Mouse (Mus musculus): Measurements from ENCODE around the gene Fads6. TPM values are rescaled to one million over a fixed set of nuclear protein-coding genes. Genes with fewer than 3 reads are reported as not detected.

The Fads6 gene
- total RNA-seq, 2 experiments from 2014 or later: 1.2 TPM

DNA sequence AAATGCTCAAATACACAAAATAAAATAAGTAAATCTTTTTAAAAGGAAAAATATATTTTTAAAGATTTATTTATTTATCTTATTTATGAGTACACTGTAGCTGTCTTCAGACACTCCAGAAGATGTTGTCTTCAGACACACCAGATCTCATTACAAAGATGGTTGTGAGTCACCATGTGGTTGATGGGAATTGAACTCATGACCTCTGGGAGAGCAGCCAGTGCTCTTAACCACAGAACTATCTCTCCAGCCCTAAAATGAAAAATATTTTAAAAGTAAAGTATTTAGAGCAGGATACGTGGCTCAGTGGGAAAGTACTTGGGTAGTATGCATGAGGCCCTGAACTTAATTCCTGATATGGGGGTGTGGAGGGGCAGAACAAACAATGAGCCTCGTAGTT, 3.9 kb upstream of the Fads6 start:
- no peak for DNase-seq
- intact Hi-C loops (cut with DNase I): no loop called here

DNA sequence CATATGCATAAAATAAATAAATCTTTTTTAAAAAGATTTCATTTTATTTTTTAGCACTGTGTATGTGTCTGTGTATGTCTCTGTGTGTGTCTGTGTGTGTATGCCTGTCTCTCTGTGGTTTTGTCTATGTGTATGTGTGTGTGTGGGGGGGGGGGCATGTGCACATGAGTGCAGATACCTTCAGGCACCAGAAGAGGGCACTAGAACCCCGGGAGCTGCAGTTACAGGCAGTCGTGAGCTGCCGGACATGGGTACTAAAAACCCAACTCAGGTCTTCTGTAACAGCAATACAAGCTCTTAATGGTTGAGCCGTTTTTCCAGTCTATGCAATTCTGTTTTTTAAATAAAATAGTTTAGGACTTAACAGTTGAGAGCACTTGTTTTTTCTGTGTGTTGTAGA, 3.3 kb upstream of the Fads6 start:
- no peak for DNase-seq
- intact Hi-C loops (cut with DNase I): no loop called here

DNA sequence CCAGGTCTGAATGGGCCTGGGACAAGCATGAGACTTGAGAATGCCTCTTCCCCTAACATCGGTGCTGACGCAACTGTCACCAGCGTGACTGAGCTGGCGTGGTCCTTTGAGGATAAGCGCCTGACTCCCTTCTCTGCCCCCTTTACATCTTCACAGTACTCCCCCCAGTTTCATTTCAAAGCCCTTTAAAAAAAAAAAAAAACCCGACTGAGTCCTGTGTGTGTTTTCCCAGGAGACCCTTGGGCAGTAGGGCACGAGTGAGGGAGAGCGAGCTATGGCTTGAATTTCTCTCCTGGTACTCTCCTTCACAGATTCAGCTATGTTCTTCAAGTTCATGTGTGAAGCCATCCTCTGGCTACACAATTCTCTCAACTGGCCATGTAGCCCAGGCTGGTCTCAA, 697 bp upstream of the Fads6 start:
- no peak for DNase-seq
- intact Hi-C loops (cut with DNase I): no loop called here

DNA sequence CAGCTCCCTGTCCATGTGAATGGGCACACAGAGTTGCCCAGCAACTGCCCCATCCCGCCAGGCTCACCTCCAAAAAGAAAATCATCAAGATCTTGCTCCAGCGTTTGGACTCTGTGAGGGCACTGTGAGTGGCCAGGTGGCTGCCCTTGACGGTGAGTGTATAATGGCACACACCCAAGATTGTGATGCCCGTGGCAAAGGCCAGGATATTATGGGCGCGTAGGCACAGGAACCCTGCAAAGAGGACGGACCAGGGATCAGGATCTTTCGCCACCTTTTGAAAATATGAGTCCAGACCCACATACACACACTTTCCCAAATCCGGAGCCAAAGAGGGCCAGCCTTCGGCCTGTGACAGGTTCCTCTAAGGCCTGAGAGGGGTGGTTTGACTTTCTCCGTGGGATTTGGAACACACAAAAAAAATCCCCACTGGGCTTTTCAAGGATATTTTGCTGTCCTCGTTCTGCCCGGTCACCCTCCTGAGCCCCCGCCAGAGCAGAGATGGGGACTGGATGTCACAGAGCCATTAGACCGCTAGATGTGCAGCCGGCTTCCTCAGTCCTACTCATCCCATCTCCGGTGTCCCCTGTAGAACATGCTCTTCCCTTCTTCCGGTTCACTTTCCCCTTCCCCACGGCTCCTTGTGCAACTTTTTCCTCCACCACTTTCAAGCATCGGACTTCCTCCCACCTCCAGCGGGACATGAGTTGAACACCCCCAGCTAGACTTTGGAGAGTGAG, 822 bp downstream of the Fads6 start:
- intact Hi-C loops (cut with DNase I): no loop called here

DNA sequence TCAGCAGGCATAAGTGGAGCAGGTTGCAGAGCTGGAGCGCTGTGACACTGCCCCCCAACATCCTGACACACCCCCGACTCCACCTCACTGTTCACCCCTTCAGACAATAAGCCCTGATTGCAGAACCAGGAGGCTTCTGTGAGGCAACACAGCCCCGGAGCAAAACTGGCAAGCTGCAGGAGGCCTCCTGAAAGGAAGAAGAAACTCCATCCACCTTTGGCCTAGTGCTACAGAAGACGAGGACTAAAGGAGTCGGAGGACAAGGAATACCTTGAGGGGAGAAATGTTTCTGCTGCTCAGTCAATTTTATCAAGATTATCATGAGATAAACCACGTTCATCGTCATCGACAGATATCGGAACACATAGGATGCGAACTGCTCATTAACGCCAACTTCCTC, 1.5 kb downstream of the Fads6 start:
- intact Hi-C loops (cut with DNase I): no loop called here
- no peak for DNase-seq

More for the DNA sequence above, 822 bp downstream of the Fads6 start:
- DNase-seq: no peak

DNA sequence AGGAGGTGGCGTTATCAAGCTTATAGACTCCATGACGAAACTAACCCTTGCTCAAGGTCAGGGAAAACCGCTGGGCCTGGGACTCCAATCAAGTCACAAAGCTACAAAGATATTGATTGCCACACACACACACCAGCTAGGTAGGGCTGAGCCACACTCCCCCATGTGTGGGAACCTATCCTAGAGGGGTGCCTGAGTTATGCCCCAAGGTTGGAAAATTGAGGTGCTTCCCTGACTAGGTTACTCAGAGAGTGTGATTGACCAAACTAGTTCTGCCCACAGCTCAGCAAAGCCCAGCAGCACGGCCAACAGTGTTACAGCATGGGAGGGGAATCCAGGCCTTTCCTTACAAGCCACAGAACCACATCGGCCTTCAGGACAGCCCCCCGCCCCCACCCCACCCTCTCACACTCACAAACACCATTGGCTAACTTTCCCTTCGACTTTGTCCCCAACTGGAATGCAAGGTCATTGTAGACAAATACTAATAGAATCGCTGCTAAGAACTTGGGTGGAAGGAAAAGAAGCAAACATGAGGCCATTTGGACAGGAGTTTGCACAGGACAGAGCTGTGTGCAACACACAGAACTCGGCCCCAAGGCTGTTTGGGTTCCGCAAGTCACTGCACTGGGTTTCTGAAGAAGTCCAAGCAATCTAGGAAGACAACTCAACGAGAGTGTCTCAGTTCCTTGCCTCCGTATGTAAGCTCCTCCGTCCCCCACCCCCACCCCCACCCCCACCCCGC, 4.7 kb downstream of the Fads6 start:
- DNase-seq: no peak
- intact Hi-C loops (cut with DNase I): no loop called here

DNA sequence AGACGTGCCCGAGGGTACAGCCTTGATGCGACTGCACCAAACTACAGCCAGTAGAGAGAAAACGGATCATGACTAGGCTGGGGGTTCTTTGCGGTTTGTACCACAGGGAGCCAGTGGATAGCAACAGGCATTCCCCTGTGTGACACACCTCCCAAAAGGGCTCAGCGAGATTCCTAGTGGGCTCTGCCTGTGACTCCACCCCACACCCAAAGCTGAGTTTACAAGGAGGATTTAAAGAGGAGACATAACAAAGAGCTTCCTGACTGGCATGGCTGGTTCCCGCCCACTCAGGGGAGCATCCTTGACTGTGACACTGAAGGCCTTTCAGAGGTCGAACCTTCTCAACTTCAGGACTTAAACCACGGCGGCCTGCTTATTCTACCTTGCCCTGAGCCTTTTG, 6.0 kb downstream of the Fads6 start:
- DNase-seq: no peak
- intact Hi-C loops (cut with DNase I): no loop called here

DNA sequence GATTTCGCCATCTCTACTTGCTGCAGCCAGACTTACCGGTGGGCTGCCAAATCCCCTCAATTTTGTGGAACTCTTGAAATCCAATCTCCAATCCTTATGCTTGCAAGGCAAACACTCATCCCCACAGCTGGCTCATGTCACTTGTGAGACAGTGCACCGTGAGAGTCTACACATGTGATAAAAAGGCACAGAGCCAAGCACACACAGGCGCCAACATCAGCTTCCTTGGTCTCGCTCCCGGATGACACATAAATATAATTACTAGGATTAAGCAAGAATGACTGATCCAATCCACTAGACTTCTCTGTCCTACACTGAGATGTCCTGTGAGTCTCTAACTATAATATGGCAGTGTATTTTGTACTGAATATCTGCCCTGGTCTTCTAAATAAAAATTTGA, 6.5 kb downstream of the Fads6 start:
- peak; percentile 75 to 80 for DNase-seq
- intact Hi-C loops (cut with DNase I): no loop called here

DNA sequence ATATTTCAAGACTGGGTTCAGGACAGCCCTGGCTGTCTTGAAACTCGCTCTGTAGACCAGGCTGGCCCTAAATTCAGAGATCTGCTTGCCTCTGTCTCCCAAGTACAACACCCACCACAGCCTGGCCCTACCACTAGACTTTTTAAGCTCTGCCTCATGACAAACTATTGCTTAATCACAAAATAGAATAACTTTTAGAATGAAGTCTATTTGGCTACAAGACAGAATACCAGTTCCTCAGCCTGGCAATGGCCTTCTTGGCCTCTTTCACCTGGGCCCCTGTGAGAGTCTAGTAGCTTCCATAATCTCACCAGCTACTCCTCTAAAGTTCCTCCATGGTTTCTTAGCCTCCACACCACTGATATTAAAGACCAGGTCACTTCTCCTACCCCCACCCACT, 7.1 kb downstream of the Fads6 start:
- intact Hi-C loops (cut with DNase I): no loop called here

DNA sequence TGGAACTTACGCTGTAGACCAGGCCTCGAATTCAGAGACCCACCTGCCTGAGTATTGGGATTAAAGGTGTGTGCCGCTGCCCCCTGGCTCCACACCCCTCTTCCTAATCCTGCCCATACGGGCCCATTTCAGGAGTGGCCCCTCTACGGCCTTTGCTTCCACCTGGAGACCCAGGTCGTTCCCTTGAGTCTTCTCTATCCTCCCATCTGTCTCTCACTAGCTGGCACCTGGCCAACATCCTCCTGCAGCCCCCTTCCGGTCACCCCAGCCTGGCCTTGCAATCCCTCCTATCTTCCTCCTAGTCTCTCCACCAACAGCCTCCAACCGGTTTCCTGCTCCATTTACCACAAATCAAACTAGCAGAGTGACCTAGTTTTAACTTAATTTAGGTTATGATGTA, 7.6 kb downstream of the Fads6 start:
- DNase-seq: no peak
- intact Hi-C loops (cut with DNase I): no loop called here

More for the DNA sequence above, 7.1 kb downstream of the Fads6 start:
- no peak for DNase-seq

DNA sequence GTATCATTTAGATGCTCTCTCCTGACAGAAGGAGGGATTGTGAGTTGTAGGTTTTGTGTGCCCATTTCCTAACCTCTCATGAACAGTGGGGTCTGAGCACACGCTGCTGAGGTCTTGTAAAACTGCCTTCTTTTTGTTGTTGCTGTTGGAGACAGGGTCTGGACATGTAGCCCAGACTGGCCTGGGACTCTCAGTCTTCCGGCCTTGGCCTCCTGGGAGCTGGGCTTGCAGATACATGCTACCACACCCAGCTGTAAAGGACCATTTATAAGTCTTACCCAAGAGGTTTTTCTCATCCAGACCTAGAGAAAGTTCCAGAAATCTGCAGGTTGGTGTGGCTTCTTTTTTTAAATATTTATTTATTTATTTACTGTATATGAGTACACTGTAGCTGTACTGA, 9.2 kb downstream of the Fads6 start:
- DNase-seq: no peak
- intact Hi-C loops (cut with DNase I): no loop called here

DNA sequence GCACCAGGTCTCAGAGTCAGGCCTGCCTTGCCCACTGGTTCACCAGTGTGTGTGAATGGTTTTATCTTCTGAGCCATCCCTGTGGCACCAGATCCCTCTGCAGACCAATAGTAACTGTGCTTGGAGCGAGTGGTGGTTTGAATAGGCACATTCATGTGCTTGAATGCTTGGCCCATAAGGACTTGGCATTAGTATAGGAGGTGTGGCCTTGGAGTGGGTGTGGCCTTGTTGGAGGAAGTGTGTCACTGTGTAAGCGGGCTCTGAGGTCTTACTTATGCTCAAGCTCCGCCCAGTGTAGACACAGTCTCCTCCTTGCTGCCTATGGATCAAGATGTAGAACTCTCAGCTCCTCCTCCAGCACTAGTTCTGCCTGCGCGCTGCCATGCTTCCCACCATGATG, 10.1 kb downstream of the Fads6 start:
- DNase-seq: no peak
- intact Hi-C loops (cut with DNase I): no loop called here

DNA sequence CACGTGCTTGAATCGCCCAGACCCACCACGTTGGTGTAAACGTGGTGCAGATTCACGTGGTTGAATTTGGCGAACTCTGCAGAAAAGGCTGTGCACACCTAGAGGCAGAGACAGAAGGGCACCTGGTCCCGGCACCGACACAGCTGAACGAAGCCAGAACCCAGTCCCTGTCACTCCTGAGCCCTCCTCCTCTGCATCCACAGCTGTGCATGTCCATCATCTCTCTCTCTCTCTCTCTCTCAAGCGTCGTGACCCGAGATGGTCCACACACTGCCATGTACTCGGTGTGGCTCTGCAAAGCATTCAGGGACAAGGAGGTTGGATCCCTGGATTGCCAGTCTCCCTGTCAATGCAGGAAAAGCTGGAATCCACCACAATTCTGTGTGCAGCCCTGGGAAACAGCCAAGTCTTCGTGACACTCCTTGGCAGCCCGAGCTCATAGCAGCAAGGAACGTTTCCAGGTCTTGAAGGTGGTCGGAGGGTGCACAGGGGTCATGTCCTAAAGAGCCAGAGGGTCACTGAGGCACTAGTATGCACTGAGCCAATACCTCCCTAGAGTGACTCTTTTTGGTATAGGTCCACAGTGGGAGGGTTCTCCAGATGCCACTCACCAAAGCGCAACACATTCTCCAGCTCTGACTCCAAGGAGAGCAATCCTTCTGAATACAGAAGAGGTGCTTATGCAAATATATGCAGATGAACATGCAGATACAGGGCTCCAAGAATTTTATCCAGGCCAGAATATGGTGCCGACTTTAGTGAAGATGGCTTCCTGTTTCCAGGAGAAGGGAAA, 11.1 kb downstream of the Fads6 start:
- no peak for DNase-seq

DNA sequence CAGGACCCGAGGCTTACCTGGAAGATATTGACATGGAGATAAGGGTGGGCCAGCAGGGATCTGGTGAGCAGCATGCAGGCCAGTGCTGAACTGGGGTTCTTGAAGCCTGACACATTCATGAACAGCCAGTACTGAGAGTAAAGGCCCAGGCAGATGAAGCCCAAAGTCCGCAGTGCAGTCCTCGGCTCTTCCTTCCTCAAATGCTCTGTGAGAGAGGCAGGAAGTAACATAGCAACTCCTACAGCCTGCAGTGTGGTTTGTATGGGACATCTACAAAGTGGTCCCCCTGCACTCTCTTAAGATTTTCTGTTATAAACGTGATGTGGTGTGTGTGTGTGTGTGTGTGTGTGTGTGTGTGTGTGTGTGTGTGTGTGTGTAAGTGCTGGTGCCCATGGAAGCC, 12.2 kb downstream of the Fads6 start:
- DNase-seq: no peak
- intact Hi-C loops (cut with DNase I): no loop called here

More for the DNA sequence above, 11.1 kb downstream of the Fads6 start:
- intact Hi-C loops (cut with DNase I): no loop called here

DNA sequence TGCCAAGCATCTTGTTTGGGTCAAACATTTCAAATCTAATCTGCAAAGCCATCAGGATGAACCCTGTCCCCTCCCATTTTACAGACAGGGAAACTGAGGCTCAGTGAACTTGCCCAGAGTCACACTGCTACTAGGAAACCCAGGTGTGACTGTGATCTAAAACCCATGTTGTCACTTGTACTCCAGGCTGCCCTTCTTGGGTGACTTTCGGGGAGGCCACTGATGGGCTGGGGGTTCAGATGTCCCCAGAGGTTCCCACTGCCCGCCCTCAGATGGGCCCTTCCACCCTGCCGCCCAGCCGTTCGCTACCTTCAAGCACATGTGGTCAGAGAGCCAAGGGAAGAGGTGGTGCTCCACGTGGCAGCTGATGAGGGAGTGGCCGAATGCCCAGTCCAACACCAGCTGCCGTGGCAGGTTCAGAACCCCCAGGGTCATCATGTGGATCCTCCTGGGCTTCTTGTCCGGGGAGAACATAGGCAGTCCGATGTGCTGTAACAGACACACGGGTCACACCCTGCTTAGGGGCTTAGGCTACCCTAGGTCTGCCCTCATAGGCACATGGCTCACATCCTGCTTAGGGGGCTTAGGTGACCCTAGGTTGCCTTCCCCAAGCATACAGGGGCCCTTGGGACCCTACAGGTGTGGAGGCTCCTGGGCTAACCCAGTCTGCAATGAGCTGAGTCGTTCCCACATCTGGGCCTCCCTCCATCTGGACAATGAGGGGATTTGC, 13.4 kb downstream of the Fads6 start:
- intact Hi-C loops (cut with DNase I): no loop called here
- DNase-seq: no peak

DNA sequence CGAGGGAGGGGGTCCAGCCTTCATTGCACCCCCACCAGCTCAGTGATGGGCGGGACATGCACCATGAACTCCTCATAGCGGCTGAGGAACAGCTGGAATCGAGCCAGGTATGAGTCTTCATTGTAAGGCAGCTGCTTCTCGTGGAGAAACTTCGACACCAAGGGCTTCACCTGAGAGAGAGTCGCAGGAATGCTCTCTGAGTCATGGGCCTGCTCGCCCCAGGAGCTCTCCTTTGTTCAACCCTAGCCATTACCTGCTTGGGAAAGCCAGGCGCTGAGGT, 14.0 kb downstream of the Fads6 start:
- intact Hi-C loops (cut with DNase I): no loop called here
- DNase-seq: no peak

DNA sequence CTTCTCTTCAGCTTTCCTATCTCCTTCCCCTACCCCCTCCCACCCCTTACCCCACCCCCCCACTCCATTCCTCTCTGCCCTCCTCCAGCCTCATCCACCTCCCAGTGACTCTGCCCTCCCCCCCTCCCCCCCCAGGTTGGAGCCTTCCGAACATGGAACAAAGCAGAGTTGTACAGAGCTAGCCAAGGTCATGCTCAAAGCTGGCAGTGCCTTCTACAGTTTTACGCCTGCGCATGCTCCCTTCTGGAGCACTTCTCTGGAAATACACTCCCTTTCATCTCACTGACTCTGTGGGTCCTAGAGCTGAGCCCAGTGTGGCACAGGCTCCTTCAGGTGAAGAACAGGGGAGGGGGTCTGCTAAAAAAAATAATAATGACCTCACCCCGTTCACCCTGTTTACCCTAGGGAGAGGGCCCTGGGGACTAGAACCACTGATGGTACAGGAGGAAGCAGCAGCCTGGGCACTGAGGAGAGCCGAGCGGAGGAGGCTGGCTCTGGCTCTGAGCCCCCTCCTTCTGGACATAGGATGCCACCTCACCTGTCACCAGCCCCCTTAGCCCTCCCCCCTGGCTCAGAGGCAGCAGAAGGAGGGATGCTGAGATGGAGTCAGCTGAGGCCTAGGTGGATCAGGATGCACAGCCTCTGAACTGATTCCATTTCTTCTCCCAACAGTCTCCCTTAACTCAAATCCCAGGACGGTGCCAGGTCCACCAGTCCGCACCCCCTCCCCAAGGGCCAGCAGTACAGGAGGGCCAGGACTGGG, 14.6 kb downstream of the Fads6 start:
- intact Hi-C loops (cut with DNase I): no loop called here
- no peak for DNase-seq

DNA sequence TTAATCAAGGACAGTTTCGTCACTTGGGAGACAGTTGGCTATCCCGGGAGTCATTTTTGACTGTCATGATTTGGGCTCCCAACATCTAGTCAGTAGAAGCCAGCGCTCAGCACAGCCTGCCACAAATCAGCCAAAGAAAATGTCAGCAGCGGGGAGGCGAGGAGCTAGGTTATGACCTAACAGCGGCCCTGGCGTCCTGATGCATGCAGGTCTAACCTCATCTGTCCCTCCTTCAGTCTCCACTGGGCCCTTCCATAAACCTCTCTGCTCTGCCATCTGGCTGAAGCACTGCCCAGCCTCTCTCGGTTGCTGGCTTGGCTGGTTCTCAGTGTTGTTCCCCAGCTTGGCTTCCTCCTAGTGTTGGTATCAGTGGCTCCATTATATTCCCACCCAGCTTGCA, 15.2 kb downstream of the Fads6 start:
- DNase-seq: peak; percentile 37 to 59
- intact Hi-C loops (cut with DNase I): no loop called here

DNA sequence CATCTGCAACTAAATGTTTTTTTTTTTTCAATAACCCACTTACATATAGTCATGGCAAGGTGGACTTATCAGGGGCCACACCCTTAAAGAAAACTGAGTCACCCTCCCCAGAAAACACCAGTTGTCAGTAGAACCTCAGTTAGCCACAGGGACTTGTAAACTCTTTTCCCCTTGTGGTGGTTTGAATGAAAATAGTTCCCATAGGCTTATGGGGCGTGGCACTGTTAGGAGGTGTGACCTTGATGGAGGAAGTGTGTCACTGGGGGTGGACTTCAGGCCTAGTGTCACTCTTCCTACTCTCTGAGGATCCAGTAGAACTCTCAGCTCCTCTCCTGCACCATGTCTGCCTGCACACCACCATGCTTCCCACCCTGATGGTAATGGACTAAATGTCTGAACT, 17.7 kb downstream of the Fads6 start:
- intact Hi-C loops (cut with DNase I): no loop called here
- no peak for DNase-seq

DNA sequence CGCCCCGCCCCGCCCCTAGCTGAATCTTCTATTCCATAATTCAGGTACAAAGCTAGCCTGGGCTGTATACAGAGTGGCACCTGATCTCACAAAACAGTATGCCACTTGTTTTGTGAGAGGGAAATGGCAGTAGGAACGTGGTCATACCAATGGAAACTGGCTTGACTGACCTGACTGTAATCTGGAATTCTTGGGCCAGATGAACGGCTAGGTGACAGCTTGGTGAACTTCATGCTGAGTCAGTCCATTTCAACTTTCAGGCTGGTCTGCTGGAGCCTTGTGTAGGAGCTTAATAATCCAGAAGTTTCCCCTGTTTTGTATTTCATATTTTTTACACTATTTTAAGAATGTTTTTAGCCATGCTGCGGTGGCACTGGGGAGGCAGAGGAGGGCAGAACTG, 19.3 kb downstream of the Fads6 start:
- intact Hi-C loops (cut with DNase I): no loop called here
- no peak for DNase-seq

DNA sequence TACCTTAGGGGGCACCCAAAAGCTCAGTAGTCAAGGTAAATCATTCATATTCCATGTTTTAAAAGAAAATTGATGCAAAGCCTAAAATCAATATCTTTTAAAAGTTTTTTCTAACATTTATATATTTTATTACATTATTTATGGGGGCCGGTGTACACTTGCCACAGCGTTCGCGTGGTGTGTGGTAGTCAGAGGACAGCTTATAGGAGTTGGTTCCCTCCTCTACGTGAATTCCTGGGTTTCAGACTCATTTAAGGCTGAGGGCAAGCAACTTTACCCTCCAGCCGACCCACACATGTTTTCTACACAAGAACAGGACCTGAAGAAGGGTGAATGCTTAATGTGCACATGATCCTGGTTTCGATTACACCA, 19.9 kb downstream of the Fads6 start:
- intact Hi-C loops (cut with DNase I): no loop called here

More for the DNA sequence above, 19.9 kb downstream of the Fads6 start:
- no peak for DNase-seq

Measured in heart, postnatal 36 days (tissue).